Mouse (Mus musculus): ENCODE data around the gene Dram1. TPM values are rescaled to one million over a fixed set of nuclear protein-coding genes. Genes with fewer than 3 reads are reported as not detected.

Gene Dram1
- polyA plus RNA-seq, 1 experiment from 2014 or later = 0.24 TPM

DNA sequence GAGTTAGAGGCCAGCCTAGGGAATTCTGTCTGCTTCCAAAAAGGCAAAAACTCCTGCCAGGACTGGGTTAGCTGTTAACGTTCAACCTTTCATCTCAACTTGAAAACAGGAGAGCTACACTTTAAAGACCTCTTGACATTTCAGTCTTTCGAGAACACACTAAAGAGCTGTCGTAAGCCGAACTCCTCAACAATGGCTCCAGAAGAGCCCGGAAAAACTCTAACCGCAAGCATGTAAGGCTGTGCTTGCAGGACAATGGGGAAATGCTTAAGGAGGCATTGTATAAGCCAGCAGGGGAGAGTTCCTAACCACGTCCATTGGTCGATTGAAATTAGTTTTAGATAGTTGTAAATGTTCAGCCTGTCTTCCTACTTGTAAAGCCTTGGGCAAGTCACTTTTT lies 29.1 kb downstream of the Dram1 start:
- Histone ChIP-seq H3K4me3 (ENCODE audit: low read depth, low read length) (no peak overlapping the region), H3K9ac (ENCODE audit: low read length) (no peak overlapping the region), H3K9me3 (ENCODE audit: control insufficient read depth, low read length) (no peaks in the 10 kb centered on the region), H3K36me3 (ENCODE audit: control insufficient read depth, insufficient read depth, low read length) (no peaks in the 10 kb centered on the region), H3K4me1 (ENCODE audit: control insufficient read depth, insufficient read depth, low read length) (no peaks in the 10 kb centered on the region), H3K4me2 (ENCODE audit: low read depth) (no peak overlapping the region), H3K27me3 (ENCODE audit: control insufficient read depth, insufficient read depth, low read length) (no peaks in the 10 kb centered on the region), H3K27ac (ENCODE audit: low read depth, low read length) (no peak overlapping the region)
- WGBS = 27% methylated on average over 8 of the region's 8 CpGs
- ATAC-seq (ENCODE audit: insufficient read depth, low FRiP score, low TSS enrichment) (no peak), DNase-seq (ENCODE audit: low spot score) (no peak)

DNA sequence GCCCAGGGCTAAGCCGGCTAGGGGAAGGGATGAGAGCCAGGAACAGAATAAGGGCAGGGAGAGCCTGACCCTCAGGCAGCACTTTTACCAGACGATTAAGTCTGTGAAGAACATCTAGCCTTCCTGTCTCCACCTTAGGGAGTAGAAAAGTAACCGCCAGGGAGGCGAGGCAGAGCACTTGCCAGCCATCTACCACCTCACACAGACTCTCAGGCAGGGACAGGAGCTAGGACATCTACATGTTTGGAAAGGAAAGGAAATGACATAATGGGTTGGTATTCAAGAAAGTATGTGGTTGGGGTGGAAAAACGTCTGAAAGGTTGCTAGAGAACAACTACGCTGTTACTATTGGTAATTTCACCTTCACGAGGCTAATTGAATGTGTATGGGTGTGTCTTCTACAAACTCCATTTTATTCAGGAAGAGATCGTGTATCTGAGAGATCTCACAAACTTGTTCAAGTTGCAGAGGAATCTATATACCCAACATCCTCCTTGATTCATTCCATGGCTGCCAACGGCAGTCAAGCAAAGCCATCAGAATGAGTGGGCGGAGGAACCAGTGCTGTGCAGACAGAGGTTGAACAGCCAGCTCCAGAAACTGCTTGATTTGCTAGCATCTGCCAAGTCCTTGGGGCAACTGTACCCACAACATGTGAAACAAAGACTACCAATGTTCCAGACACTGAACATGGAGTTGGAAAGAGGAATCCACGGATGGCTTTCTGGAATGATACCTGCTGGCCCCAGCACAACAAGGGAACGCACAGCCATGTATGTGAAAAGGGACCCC lies 32.2 kb downstream of the Dram1 start:
- 82% methylated on average over 12 of the region's 12 CpGs for WGBS

GRCm38 (mm10) chr10:88345899-88346401 lies 32.9 kb downstream of the Dram1 start:
- H3K27ac ChIP-seq (ENCODE audit: low read depth, low read length) = no peak overlapping the region
- no peaks in the 10 kb centered on the region for H3K36me3 ChIP-seq (ENCODE audit: control insufficient read depth, insufficient read depth, low read length)
- 75% methylated on average over 11 of the region's 11 CpGs for WGBS
- H3K4me1 ChIP-seq (ENCODE audit: control insufficient read depth, insufficient read depth, low read length) = no peaks in the 10 kb centered on the region
- no peak overlapping the region for H3K9ac ChIP-seq (ENCODE audit: low read length)
- H3K27me3 ChIP-seq (ENCODE audit: control insufficient read depth, insufficient read depth, low read length) = no peaks in the 10 kb centered on the region
- ATAC-seq (ENCODE audit: insufficient read depth, low FRiP score, low TSS enrichment) = no peak
- DNase-seq (ENCODE audit: low spot score) = no peak
- H3K4me2 ChIP-seq (ENCODE audit: low read depth) = no peak overlapping the region
- no peaks in the 10 kb centered on the region for H3K9me3 ChIP-seq (ENCODE audit: control insufficient read depth, low read length)
- H3K4me3 ChIP-seq (ENCODE audit: low read depth, low read length) = no peak overlapping the region

More for the DNA sequence above, 32.2 kb downstream of the Dram1 start:
- H3K27me3 ChIP-seq (ENCODE audit: control insufficient read depth, insufficient read depth, low read length) = no peaks in the 10 kb centered on the region
- no peak overlapping the region for H3K4me2 ChIP-seq (ENCODE audit: low read depth)
- ATAC-seq (ENCODE audit: insufficient read depth, low FRiP score, low TSS enrichment) (no peak), DNase-seq (ENCODE audit: low spot score) (no peak)
- no peak overlapping the region for H3K4me3 ChIP-seq (ENCODE audit: low read depth, low read length)
- no peak overlapping the region for H3K27ac ChIP-seq (ENCODE audit: low read depth, low read length)
- H3K36me3 ChIP-seq (ENCODE audit: control insufficient read depth, insufficient read depth, low read length) = no peaks in the 10 kb centered on the region
- H3K9ac ChIP-seq (ENCODE audit: low read length) = no peak overlapping the region
- H3K9me3 ChIP-seq (ENCODE audit: control insufficient read depth, low read length) = no peaks in the 10 kb centered on the region
- no peaks in the 10 kb centered on the region for H3K4me1 ChIP-seq (ENCODE audit: control insufficient read depth, insufficient read depth, low read length)

GRCm38 (mm10) chr10:88341368-88341767 lies 37.5 kb downstream of the Dram1 start:
- Histone ChIP-seq H3K4me1 (ENCODE audit: control insufficient read depth, insufficient read depth, low read length) (no peaks in the 10 kb centered on the region), H3K4me2 (ENCODE audit: low read depth) (no peak overlapping the region), H3K4me3 (ENCODE audit: low read depth, low read length) (no peak overlapping the region), H3K36me3 (ENCODE audit: control insufficient read depth, insufficient read depth, low read length) (no peaks in the 10 kb centered on the region), H3K27ac (ENCODE audit: low read depth, low read length) (no peak overlapping the region), H3K27me3 (ENCODE audit: control insufficient read depth, insufficient read depth, low read length) (no peaks in the 10 kb centered on the region), H3K9me3 (ENCODE audit: control insufficient read depth, low read length) (no peaks in the 10 kb centered on the region), H3K9ac (ENCODE audit: low read length) (no peak overlapping the region)
- no peak for ATAC-seq (ENCODE audit: insufficient read depth, low FRiP score, low TSS enrichment)
- DNase-seq (ENCODE audit: low spot score) = no peak
- WGBS = 88% methylated on average over 6 of the region's 6 CpGs

- Histone ChIP-seq H3K36me3 (ENCODE audit: control insufficient read depth, insufficient read depth, low read length) (no peaks in the 10 kb centered on the region), H3K4me2 (ENCODE audit: low read depth) (no peak overlapping the region), H3K9me3 (ENCODE audit: control insufficient read depth, low read length) (no peaks in the 10 kb centered on the region), H3K4me3 (ENCODE audit: low read depth, low read length) (no peak overlapping the region), H3K9ac (ENCODE audit: low read length) (no peak overlapping the region), H3K27ac (ENCODE audit: low read depth, low read length) (no peak overlapping the region), H3K4me1 (ENCODE audit: control insufficient read depth, insufficient read depth, low read length) (no peaks in the 10 kb centered on the region), H3K27me3 (ENCODE audit: control insufficient read depth, insufficient read depth, low read length) (no peaks in the 10 kb centered on the region)
- no peak for DNase-seq (ENCODE audit: low spot score)
- ATAC-seq (ENCODE audit: insufficient read depth, low FRiP score, low TSS enrichment) = no peak
- WGBS = 93% methylated on average over 9 of the region's 9 CpGs
Observed at GRCm38 (mm10) chr10:88340660-88341059, 38.2 kb downstream of the Dram1 start.

DNA sequence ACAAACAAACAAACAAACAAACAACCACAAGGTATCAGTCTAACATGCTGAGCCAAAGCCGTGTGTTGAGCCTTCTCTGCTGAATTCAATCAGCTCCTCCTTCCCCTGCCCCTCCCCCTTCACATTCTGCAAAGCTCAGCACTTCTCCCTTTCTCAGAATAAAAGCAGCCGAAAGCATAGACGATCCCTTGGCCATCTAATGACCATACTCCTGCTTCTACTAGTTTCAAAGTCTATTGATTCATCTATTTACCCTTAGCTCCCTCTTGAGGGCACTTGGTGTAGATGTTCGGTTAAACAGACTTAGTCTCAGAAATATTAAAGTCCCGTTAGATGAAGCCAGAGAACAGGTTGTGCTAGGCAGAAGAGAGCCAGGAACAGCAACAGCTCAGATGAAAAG lies 48.2 kb downstream of the Dram1 start:
- Histone ChIP-seq H3K27ac (ENCODE audit: low read depth, low read length) (no peak overlapping the region), H3K9ac (ENCODE audit: low read length) (no peak overlapping the region), H3K4me2 (ENCODE audit: low read depth) (no peak overlapping the region), H3K36me3 (ENCODE audit: control insufficient read depth, insufficient read depth, low read length) (no peaks in the 10 kb centered on the region), H3K4me1 (ENCODE audit: control insufficient read depth, insufficient read depth, low read length) (no peaks in the 10 kb centered on the region), H3K4me3 (ENCODE audit: low read depth, low read length) (no peak overlapping the region), H3K9me3 (ENCODE audit: control insufficient read depth, low read length) (no peaks in the 10 kb centered on the region), H3K27me3 (ENCODE audit: control insufficient read depth, insufficient read depth, low read length) (no peaks in the 10 kb centered on the region)
- WGBS = 50% methylated on average over 5 of the region's 5 CpGs
- peak; percentile 28 for DNase-seq (ENCODE audit: low spot score)
- no peak for ATAC-seq (ENCODE audit: insufficient read depth, low FRiP score, low TSS enrichment)

DNA sequence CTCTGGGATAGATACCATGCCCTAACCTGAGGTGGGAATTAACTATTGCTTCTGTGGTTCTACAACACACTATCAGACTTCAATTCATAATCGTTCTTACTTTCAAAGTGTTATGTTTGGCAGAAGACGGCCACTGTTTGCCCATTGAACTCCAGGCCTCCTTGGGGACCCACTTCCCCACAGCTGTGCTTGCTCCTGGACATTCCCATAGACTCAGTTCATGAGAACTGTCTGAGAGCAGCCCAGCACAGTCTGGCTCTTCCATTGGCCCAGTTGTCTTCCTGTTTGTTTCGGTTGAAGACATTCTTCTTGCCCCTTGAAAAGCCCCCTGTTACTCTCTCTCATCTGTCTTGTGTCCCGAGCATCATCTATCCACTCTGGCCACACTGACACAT lies 50.8 kb downstream of the Dram1 start:
- Histone ChIP-seq H3K4me2 (ENCODE audit: low read depth) (no peak overlapping the region), H3K9me3 (ENCODE audit: control insufficient read depth, low read length) (no peaks in the 10 kb centered on the region), H3K36me3 (ENCODE audit: control insufficient read depth, insufficient read depth, low read length) (no peaks in the 10 kb centered on the region), H3K27me3 (ENCODE audit: control insufficient read depth, insufficient read depth, low read length) (no peaks in the 10 kb centered on the region), H3K4me1 (ENCODE audit: control insufficient read depth, insufficient read depth, low read length) (no peaks in the 10 kb centered on the region), H3K4me3 (ENCODE audit: low read depth, low read length) (no peak overlapping the region), H3K27ac (ENCODE audit: low read depth, low read length) (no peak overlapping the region), H3K9ac (ENCODE audit: low read length) (no peak overlapping the region)
- no peak for DNase-seq (ENCODE audit: low spot score)
- 71% methylated on average over 4 of the region's 4 CpGs for WGBS
- ATAC-seq (ENCODE audit: insufficient read depth, low FRiP score, low TSS enrichment) = no peak

- Histone ChIP-seq H3K9me3 (ENCODE audit: control insufficient read depth, low read length) (no peaks in the 10 kb centered on the region), H3K4me2 (ENCODE audit: low read depth) (peak overlapping the region; percentile 17; the same call in 1 of the 2 replicates), H3K27me3 (ENCODE audit: control insufficient read depth, insufficient read depth, low read length) (no peaks in the 10 kb centered on the region), H3K36me3 (ENCODE audit: control insufficient read depth, insufficient read depth, low read length) (no peaks in the 10 kb centered on the region), H3K4me1 (ENCODE audit: control insufficient read depth, insufficient read depth, low read length) (no peaks in the 10 kb centered on the region), H3K9ac (ENCODE audit: low read length) (no peak overlapping the region), H3K27ac (ENCODE audit: low read depth, low read length) (no peak overlapping the region), H3K4me3 (ENCODE audit: low read depth, low read length) (no peak overlapping the region)
- peak; percentile 89 for ATAC-seq (ENCODE audit: insufficient read depth, low FRiP score, low TSS enrichment)
- peak; percentile 76 for DNase-seq (ENCODE audit: low spot score)
- WGBS = 47% methylated on average over 11 of the region's 11 CpGs
Observed at GRCm38 (mm10) chr10:88327160-88328055, 51.5 kb downstream of the Dram1 start.
